Mouse (Mus musculus) right cerebral cortex, postnatal 10 days (tissue): ENCODE measurements around the gene Pex19.

Source experiments
- DNase-seq, 2 experiments: peaks; one replicate each; pipeline ENCODE4 v3.0.0; 2021; ENCODE audit warnings: low spot score in 2 of 2

Pex19 gene

DNA sequence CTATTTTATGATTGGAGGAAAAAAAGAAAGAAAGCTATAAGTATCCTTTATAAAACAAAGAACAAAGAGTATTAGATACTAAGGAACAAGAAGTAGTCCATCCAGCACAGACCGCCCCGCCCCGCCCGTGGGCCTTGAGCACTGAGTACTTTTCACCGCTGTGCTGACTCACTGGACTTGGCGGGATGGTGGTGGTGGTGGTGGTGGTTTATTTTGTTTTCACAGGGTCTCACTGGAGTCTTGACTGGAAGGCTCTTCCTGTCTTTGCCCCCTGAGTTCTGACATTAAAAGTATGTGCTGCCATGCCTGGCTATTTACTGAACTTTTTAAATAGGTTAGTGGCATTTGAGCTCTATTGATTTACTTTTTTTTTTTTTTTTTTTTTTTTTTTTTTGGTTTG lies 56.5 kb downstream of the Pex19 start:
- DNase-seq, result no peak

DNA sequence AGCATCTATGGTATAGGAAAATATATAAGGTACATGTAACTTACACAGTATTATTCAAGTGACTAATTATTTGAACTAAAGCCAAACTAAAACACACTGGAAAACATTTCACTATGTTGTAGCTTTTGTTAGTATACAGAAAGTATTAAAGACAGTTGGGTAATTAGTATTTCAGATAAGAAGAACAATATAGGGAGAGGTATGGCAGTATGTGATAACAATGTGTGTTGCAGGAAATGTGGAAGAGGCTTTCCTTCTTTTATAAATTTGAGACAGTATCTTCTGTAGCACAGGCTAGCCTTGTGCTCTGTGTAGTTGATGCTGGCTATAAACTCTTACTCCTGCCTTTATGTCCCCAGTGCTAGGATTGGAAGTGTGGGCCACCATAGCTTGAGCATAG lies 57.4 kb downstream of the Pex19 start:
- DNase-seq, result no peak
